Mouse (Mus musculus) layer of hippocampus, postnatal 10 days (tissue): ENCODE results near the gene Maml3. TPM values are rescaled to one million over a fixed set of nuclear protein-coding genes. Genes with fewer than 3 reads are reported as not detected.

Experiments used
- DNase-seq, 2 experiments: peaks; one replicate each; pipeline ENCODE4 v3.0.0; 2021; ENCODE audit warnings: low spot score in 2 of 2
- long read RNA-seq: library from polyadenylated mRNA; stranded (forward); transcript quantifications from one replicate; pipeline ENCODE4 v2.0.0, GENCODE M21; 2023
- total RNA-seq, 2 experiments: library from RNA; stranded (reverse); gene quantifications; 2 replicates each; pipeline ENCODE4 v1.2.3; 2021

Gene Maml3
- total RNA-seq: 1 to 10 TPM; 6.5 to 7.2 TPM
- long read RNA-seq, partial matches to known transcripts: 0 of 4 reads
- long read RNA-seq, other reads (novel, unspliced or antisense): 4 of 4 reads

GRCm38 (mm10) chr3:52104636-52105151 lies at the start of gene Maml3:
Gene Maml3, minus strand, starts transcription at chr3:52105076.
- peak; percentile 85 to 89 for DNase-seq

GRCm38 (mm10) chr3:52151155-52151554 lies 46.3 kb upstream of the Maml3 start:
- no peak for DNase-seq

GRCm38 (mm10) chr3:52148301-52148700 lies 43.4 kb upstream of the Maml3 start:
- DNase-seq: no peak

GRCm38 (mm10) chr3:52144776-52145460 lies 40.0 kb upstream of the Maml3 start:
- DNase-seq: no peak

- DNase-seq: no peak
Observed at GRCm38 (mm10) chr3:52143017-52143416, 38.1 kb upstream of the Maml3 start.

GRCm38 (mm10) chr3:52140162-52140561 lies 35.3 kb upstream of the Maml3 start:
- peak; percentile 28 to 47 for DNase-seq

- DNase-seq: no peak
Observed at GRCm38 (mm10) chr3:52125421-52125820, 20.5 kb upstream of the Maml3 start.

GRCm38 (mm10) chr3:52120858-52121257 lies 16.0 kb upstream of the Maml3 start:
- DNase-seq: no peak

GRCm38 (mm10) chr3:52119216-52119615 lies 14.3 kb upstream of the Maml3 start:
- DNase-seq: no peak

- DNase-seq: peak in 1 of 2 experiments; percentile 9
Observed at GRCm38 (mm10) chr3:52115421-52115820, 10.5 kb upstream of the Maml3 start.

GRCm38 (mm10) chr3:52108027-52108426 lies 3.2 kb upstream of the Maml3 start:
- DNase-seq: no peak

GRCm38 (mm10) chr3:52105156-52105555 lies 280 bp upstream of the Maml3 start:
- no peak for DNase-seq

GRCm38 (mm10) chr3:52104208-52104607 lies 668 bp downstream of the Maml3 start:
- DNase-seq: no peak

GRCm38 (mm10) chr3:52103531-52104181 lies 1.2 kb downstream of the Maml3 start:
- peak; percentile 45 to 55 for DNase-seq

- DNase-seq: peak; percentile 68 to 73
Observed at GRCm38 (mm10) chr3:52102601-52103530, 2.0 kb downstream of the Maml3 start.

- peak; percentile 75 to 86 for DNase-seq
Observed at GRCm38 (mm10) chr3:52101977-52102600, 2.8 kb downstream of the Maml3 start.

- no peak for DNase-seq
Observed at GRCm38 (mm10) chr3:52101401-52101976, 3.4 kb downstream of the Maml3 start.

GRCm38 (mm10) chr3:52100926-52101325 lies 4.0 kb downstream of the Maml3 start:
- no peak for DNase-seq

- no peak for DNase-seq
Observed at GRCm38 (mm10) chr3:52100306-52100705, 4.6 kb downstream of the Maml3 start.

- DNase-seq: no peak
Observed at GRCm38 (mm10) chr3:52099286-52099685, 5.6 kb downstream of the Maml3 start.
